Mouse (Mus musculus) urinary bladder, postnatal 36 days (tissue): ENCODE measurements around the gene Ldlrad3.

Experiments
- DNase-seq, 2 experiments: peaks; one replicate each; pipeline ENCODE4 v3.0.0; 2022; ENCODE audit warnings: low spot score in 2 of 2, mixed read lengths in 1 of 2

Ldlrad3 gene

DNA sequence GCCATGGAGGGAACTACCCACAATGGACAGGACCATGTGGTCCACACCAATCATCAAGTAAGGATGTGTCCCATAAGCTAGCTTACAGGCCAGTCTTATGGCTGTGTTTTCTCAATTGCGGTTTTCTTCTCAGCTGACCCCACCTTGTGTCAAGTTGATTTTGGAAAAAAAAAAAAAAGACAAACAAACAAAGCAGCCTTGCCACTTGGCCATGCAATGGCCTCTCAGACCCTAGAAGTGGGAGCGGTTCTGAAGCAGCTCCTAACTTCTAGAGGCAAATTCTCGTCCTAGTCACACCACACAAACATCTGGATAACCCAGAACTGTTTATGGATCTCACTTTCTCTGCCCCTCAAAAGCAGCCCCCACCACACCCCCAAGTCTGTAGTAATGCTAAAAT, 41.1 kb downstream of the Ldlrad3 start:
- no peak for DNase-seq

DNA sequence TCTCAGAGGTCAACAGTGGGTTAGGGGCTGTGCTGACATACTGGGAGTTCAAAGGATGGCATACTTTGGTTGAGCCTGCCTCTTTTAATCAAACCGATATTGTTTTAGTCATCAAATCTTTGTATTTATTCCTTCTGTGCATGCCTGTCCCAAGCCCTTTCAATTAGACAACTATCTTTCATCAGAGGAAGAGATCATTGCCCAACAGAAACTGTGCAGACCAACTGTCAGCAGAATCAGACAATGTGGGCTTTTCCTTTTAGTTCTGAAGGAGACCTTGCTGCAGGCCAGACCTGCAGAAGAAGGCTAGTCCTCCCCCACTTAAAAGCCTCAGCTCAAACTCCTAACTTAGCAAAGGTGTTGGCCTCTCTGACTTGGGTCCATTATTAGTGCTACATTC, 41.9 kb downstream of the Ldlrad3 start:
- no peak for DNase-seq

DNA sequence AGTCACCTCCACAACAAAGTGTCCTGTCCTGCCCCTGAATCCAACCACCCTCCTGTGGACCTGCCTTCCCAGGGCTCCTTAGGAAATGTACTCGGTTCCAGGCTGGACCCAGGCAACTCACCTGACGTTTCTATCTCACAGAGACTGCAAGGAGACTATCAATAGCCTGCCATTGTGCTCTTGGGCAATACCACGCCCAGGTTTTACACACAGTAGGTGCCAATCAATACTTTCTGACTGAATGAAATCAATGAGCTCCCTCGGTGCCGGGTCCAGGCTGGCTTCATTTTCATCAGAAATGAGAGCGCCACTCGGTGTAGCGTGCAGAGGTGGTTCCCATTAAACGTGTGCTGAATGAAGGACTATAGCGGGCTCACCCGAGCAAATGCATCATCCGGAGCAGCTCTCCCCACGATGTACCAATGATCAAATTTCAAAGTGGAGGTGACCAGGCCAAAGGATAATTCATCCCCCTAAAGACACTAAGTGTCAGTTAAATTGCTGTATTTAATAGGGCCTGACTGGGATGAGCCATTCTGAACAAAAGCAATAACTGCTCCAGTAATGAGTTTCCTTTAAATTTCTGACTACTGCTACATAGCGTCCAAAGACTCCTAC, 43.4 kb downstream of the Ldlrad3 start:
- no peak for DNase-seq

DNA sequence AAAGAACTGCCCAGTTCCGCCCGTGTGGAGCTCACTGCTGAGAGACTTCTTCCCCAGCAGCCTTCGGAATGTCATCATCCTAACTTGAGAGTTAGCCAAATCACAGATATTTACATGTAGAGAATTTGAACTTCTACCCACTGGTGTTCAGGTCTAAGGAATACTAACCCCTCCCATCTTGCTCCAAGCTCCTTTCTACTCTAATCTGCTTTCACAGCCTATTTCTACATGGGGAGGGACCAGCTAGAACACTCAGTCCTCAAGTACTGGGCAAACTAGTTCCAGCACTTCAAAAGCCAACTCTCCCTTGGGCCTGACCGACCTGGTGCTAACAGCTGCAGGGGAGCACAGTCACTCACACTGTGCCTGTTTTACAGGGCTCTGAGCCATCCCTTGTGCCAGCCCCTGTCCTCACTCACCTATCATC, 44.0 kb downstream of the Ldlrad3 start:
- peak in 1 of 2 experiments; percentile 65 for DNase-seq

DNA sequence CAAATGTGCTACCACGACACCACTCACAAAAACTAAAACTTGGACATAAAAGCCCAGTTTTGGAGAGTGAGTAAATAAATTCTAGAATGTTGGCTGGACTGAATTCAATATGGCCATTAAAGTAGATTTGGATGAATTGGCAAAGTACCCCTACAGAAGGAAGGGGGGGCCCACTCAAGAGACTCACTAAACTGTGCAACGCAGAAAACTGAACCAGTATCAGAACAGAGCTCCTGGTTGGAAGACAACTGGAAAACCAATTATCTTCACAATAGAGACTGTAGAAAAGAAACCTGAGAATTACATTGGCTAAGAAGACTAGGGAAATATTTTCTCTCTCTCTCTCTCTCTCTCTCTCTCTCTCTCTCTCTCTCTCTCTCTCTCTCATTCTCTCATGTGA, 45.0 kb downstream of the Ldlrad3 start:
- DNase-seq, result no peak

DNA sequence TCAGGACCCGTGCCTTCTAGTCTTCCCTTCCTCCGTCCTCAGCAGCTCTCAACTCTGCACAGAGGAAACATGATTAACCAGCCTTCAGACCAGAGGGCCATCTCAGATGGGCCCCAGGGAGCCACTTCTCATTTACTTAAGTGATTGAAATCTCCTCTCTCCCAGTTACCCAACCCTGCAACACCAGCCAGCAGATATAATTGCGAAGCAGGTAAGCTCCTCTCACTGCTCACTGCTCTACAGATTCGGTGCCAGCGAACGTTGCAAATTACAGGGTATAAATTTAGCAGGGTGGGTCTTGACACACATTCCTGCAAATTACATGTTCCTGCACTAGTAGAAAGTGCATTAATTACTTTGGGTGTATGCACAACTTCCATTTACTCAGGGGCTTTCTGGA, 48.3 kb downstream of the Ldlrad3 start:
- peak in 1 of 2 experiments; percentile 32 for DNase-seq

DNA sequence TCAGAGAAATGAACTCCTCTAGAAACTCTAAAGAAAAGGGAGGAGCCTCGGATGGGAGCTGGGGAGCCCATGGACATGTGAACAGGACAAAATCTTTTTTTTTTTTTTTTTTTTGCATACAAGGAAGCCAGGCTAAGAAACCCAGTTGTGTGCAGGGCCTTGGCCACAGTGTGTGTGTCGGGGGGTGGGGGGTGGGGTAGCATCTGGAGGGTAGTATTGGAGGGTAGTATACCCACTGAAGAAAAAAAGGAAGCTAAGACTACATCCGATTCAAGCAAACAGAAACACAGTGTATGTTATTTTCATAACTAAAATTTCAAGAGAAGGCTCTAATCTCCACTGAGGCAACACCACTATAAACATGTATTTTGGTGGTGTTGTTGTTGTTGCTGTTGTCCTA, 50.0 kb downstream of the Ldlrad3 start:
- no peak for DNase-seq

DNA sequence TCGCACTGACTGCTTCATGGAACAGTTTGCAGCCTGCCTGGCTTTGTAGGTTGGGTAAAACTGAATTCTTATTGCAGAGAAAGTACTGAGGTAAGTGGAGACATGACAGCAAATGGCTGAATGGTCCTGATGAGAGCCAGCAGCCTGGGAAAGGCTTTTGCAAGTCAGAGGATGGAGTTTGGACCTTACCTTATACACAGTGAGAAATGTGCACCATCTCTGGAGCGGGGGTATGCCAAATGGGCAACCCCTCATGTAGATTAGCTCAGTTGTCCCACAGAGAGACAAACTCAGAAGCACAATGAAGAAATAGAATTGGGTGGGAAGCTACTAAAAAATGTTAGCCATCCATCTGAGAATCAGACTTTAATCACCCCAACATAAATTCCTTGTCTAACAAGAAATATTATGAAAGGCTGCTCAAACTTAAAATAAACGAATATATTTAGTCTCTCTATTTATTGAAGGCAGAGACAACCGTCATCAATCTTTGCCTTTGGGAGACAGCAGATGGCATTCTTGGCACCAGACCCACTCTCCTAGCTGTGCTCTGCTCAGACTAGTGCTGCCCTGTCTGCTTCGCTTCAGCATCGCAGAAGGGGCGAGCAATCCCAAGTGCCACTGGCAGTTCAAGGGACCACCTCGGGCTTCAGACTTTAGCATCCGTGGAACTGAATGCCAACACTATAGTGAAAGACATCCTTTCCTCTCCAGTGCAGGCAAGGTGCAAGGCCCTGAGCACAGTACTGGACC, 51.5 kb downstream of the Ldlrad3 start:
- no peak for DNase-seq

DNA sequence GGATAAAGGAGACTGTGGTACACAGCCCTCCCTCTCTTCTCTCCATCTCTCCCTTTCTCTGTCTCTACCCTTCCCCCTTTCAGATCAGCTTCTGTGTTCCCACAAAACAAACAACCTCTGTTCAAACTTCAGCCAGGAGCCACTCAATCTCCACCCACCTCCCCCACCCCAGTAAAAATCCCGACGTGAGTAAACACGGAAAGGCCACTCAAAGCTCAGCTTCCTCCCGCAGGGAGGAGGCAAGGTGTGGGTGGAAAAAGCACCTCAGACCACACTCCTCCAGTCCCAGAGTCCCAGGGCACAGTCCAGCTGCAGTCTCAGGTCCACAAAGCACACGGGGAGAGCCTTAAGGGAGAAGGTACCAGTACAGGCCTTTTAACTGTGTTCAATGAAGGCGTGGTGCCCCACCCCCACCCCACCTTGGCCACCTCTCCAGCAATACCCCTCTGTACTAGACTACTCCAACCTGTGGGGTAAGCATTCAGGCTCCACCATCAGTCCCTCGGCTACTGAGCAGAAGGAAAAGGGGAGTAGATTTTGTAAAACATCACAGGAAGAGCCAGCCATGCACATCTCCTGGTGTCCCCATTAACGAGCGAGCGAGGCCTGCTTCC, 53.1 kb downstream of the Ldlrad3 start:
- DNase-seq, result no peak

DNA sequence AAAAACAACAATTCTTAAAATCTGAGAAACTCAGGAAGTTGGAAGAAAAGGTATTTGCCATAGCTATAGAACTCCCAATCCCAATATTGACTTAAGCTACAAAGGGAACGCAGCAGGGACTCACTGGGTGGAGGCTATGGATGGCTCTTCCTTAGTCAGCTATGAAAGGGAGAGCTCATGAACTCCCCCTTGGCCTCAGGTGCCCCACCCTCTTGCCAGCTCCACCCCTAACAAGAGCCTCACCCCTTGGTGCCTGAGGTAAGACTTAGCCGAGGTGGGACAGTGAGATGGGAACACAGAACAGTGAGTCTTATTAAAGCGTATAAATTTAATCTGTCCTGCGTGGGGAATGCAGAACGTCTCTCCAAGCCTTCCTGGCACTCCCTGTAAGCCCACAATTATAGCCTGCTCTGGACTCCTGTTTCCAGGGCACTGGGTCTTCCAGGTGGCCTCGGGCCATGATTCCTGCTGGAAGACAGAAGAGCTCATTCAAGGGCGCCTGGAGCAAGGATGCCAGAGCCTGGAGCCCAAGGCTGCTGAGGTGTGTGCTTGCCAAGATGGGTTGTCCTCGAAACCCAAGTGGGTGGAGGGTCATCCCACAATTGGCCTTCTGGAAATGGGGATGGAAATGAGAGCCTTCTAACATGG, 55.9 kb downstream of the Ldlrad3 start:
- no peak for DNase-seq

DNA sequence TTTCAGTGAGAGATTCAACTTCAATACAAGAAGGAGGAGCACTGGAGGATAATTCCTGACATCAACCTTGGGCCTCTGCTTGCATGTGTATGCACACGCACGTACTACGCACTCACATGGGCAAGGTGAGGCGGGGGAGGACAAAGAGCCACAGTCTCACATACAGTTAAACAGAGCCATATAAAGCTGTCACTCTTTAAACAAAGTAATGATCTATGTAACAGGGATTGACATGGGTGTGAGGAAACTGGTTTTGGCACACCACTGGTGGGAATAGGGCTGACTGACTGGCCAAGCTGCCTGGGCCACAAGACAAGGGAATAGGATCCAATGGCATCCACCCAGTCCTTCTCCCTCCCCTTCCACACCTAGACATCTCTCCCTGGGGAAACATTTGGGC, 57.0 kb downstream of the Ldlrad3 start:
- no peak for DNase-seq

DNA sequence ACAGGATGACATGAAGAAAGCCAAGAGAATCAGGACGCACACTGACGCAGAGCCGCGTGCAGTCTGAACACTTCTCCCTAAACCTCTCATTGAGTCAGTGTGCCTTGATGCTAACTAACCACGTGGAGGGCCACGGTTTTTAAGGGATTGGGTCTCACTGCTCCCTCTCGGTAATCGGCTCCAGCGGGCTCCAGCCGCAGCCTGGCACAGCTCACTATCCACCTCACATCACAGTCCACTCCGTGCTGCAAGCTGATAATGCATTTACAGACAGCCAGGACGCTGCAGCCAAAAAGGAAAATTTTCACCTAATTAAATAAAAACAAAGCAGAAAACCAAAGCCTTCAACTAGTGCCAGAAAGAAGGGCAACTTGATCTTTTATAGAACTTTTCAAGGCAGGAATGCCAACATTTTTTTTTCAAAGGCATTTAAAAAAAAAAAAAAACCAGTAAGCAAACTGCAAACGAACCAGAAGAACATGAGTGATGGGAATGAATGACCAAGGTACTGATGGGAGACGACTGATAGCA, 57.6 kb downstream of the Ldlrad3 start:
- DNase-seq, result no peak

DNA sequence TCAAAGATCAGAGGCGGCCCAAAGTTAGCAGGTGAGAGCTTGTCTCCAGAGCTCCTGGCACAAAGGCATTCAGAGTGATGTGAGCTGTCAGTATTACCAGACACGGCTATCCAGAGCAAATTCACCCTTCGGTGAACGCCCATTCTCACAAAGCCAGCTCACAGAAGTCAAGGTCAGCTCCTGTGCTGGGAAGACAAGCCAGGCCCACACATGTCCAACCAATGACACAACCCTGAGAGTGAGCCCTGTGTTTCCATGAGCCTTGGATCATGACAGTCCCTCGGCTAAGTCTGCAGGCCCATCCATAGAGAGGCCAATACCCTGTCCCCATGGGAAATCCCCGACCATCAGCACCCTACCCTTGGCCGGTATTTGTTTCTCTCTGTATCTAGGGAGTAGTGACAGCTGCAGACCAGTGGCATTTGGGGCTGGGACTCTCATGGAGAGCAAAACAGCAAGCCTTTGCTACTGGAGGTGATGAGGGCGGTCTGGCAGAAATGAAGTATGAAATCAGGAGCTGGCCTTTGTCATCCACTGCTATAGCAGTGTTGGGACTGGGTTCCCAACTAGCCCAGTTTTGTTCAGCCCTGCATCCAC, 58.3 kb downstream of the Ldlrad3 start:
- no peak for DNase-seq

DNA sequence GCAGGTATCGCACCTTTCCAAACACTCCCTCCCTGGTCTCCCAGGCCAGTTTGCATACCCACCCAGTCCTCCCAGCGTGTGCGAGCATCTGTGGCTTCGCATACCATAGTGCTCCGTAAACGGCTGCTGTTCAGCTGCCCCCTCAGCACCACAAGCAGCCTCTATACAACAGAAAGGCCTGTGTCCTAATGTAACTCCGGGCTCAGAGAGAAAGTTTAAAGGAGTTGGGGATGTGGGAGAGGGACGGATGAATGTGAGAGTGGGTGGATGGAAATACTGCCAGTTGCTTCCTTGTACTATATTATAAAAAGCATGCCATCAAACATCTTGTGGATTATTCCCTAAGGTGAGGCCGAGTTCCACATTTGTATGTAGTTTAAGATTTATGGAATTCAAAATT, 59.0 kb downstream of the Ldlrad3 start:
- DNase-seq, result no peak

DNA sequence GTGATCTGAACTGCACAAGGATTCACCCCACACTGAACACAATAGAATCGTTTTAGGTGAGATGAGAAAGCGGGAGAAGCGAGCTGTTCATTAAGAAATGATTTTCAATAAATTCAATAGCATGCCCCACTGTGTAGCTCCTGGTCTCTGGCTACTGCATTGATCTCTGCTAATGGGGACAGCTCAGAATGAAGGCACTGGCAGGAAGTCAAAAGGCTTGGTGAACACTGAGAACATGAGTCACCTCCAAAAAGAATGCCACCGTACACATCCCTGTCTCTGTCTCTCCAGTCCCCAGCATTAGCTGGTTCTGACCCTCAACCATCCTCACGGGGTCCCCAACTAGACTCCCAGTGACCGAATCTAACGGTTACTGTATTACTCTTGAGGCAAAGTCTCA, 60.1 kb downstream of the Ldlrad3 start:
- DNase-seq, result no peak

DNA sequence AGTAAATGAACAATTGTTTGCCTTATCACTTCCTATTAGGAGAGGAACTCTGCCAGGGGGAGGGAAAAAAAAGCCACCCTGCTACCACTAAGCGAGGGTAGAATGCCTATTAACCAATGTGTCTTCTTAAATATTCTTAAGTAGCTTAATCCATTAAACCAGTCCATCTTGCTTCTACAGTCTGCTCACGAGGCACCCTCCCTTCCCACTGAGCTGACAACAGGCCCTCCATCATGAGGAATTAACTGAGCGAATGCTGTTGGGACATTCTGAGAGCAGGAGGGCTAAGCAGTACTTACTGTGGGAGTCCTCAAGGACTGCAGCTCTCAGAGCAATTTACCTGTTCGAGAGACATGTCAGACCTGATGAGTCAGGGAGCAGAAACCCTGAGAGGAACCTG, 61.1 kb downstream of the Ldlrad3 start:
- no peak for DNase-seq

DNA sequence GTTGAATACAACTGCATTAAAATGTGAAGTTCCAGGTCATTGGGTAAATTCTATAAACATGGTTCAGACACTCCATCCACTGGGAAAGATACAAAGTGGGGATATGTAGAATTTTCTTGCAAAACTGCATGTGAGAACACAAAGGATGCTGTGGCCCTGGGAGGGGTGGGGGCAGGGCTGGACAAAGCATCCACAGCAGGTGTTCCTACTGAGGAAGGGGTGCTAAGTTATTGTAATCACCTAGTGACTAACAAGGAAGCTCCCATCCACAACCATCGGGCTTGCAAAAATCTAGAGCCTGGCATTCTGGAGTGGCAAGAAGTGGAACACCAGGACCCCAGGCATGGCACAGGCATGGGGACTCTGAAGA, 64.1 kb downstream of the Ldlrad3 start:
- no peak for DNase-seq

DNA sequence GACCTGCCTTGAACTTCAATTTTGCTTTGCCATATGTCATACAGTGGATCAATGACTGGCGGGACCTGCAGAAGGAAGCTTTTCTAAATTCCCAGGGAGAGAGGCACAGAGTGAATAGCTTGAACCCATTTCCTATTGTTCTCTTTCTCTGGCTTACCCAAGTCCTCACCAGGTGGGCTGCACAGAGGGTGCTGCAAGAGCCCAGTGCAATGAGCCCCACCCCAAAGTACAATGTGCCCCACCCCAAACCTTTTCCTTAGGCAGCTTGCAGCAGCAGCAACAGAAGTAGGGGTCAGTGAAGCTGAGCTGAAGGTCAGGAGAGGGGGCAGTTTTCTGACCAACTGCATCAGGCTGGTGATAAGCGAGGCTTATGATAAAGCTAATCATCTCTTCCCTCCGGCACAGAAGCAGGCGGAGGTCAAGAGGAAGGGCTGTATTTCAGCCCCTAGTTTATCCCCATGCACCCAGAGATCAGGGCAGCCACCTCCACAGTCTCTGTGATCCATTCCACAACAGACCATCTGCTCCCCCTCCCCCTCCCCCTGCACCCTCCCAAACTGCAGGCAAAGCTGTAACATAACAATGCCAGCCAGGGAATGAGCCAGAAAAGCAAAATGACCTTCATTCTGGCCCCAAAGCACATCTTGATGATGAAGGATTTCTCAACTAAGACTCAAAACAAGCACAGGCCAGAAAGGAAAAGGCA, 64.6 kb downstream of the Ldlrad3 start:
- DNase-seq, result no peak

DNA sequence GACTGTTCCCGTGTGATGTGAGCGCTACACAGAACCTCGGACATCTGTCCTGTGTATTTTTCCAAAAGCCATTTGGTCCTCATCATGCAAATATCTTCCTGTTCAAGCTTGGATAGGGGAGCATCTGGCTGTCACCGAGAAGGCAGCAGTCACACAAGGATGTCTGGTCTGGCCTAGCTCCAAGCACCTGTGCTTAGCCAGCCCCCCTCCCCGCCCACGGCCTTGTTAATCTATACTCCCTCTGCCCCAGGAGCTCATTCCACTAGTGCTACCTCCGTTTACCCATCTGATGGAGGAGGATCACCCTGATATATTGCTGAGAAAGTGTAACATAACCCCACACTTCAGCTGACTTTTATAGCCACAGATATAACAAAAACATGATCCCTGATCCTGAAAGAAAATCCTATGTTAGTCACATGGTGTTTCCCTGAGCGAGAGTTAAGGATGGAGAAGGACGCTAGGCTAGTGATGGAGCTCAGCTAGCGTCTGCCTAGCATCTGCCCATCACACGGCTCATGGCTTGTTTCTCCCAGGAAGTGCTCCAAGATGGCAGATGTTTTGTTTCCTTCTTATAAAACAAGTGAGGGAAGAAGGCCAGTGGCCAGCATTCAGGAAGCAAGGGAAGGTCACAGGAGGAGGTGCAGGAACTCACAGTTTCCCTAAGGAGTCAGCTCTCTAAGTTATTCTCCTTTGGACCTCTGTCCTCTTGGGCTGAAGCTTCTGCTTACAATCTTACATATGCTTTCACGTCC, 66.3 kb downstream of the Ldlrad3 start:
- no peak for DNase-seq

DNA sequence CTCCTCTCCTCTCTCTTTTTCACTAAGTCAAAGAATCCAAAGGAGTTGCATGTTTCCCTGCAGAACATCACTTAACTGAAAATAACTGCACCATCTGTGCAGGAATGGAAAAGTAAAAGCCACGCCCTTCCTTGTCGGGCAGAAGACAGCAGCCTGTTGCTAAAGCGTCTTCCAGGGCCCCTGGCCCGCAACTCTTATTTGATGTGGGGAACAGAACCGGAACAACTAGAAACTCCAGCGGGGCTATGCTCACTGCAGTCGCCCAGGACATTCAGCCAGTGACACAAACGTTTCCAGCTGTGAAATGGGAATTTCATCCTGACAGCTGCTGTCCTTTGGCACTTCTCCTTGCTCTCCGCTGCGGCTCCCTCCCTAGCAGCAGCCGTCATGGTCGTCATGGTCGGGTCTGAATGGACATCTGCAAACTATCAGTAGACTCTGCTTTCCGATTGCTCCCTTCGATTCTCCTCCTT, 67.2 kb downstream of the Ldlrad3 start:
- DNase-seq, result peak in 1 of 2 experiments; percentile 17

DNA sequence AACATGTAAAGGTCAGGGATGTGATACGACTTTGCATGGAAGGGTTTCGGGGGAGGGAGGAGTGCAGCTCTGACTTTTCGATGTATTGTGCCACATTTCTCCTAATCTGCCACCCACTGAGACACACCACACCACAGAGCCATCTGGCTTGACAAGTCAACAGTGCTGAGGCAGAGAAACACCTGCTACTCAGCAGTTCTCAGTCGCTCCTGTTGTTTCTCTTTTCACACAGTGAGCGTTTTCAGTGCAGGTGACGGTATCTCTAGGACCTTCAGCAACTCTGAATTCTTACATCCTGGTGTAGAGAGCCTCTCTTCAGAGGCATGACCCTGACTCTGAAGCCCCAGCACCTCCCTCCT, 68.8 kb downstream of the Ldlrad3 start:
- DNase-seq, result no peak
